Mouse (Mus musculus) layer of hippocampus, postnatal 10 days (tissue): ENCODE measurements around the gene Ppp2r3a. TPM values are rescaled to one million over a fixed set of nuclear protein-coding genes. Genes with fewer than 3 reads are reported as not detected.

Experiments
- DNase-seq, 2 experiments: peaks; one replicate each; pipeline ENCODE4 v3.0.0; 2021; ENCODE audit warnings: low spot score in 2 of 2
- total RNA-seq, 2 experiments: library from RNA; stranded (reverse); gene quantifications; 2 replicates each; pipeline ENCODE4 v1.2.3; 2021

Gene Ppp2r3a
- total RNA-seq, 2 experiments from 2014 or later = 31.4 to 31.6 TPM

- no peak for DNase-seq
These were observed 91.5 kb downstream of the Ppp2r3a start for GRCm38 (mm10) chr9:101160092-101160491.

- peak; percentile 11 to 21 for DNase-seq
These were observed 92.2 kb downstream of the Ppp2r3a start for GRCm38 (mm10) chr9:101159431-101159830.

- no peak for DNase-seq
These were observed 98.7 kb downstream of the Ppp2r3a start for GRCm38 (mm10) chr9:101152872-101153271.

GRCm38 (mm10) chr9:101143635-101144034 is 108.0 kb downstream of the Ppp2r3a start:
- no peak for DNase-seq

GRCm38 (mm10) chr9:101114182-101114884 is 137.3 kb downstream of the Ppp2r3a start:
- no peak for DNase-seq

- DNase-seq = no peak
These were observed 138.3 kb downstream of the Ppp2r3a start for GRCm38 (mm10) chr9:101113317-101113716.

GRCm38 (mm10) chr9:101110013-101110412 is 141.6 kb downstream of the Ppp2r3a start:
- no peak for DNase-seq

- no peak for DNase-seq
These were observed 144.2 kb downstream of the Ppp2r3a start for GRCm38 (mm10) chr9:101107386-101107785.

- no peak for DNase-seq
These were observed 145.9 kb downstream of the Ppp2r3a start for GRCm38 (mm10) chr9:101105735-101106134.

GRCm38 (mm10) chr9:101104931-101105330 is 146.7 kb downstream of the Ppp2r3a start:
- no peak for DNase-seq

- DNase-seq = no peak
These were observed 149.3 kb downstream of the Ppp2r3a start for GRCm38 (mm10) chr9:101102288-101102687.

- no peak for DNase-seq
These were observed 150.0 kb downstream of the Ppp2r3a start for GRCm38 (mm10) chr9:101101547-101101946.

GRCm38 (mm10) chr9:101100163-101100562 is 151.4 kb downstream of the Ppp2r3a start:
- no peak for DNase-seq

GRCm38 (mm10) chr9:101099445-101099844 is 152.2 kb downstream of the Ppp2r3a start:
- DNase-seq = no peak

GRCm38 (mm10) chr9:101097542-101097941 is 154.1 kb downstream of the Ppp2r3a start:
- DNase-seq = no peak

GRCm38 (mm10) chr9:101096461-101096860 is 155.1 kb downstream of the Ppp2r3a start:
- DNase-seq = no peak

- no peak for DNase-seq
These were observed 156.2 kb downstream of the Ppp2r3a start for GRCm38 (mm10) chr9:101095425-101095824.

GRCm38 (mm10) chr9:101083728-101084127 is 167.9 kb downstream of the Ppp2r3a start:
- no peak for DNase-seq

GRCm38 (mm10) chr9:101080046-101080685 is 171.4 kb downstream of the Ppp2r3a start:
- no peak for DNase-seq

GRCm38 (mm10) chr9:101078579-101078978 is 173.0 kb downstream of the Ppp2r3a start:
- no peak for DNase-seq

- no peak for DNase-seq
These were observed 174.1 kb downstream of the Ppp2r3a start for GRCm38 (mm10) chr9:101077486-101077885.

- DNase-seq = no peak
These were observed 175.3 kb downstream of the Ppp2r3a start for GRCm38 (mm10) chr9:101076095-101076875.
